Mouse (Mus musculus): ENCODE data around the gene Agap2.
"Not testable (repeated sequence)": the region's sequence is repeated elsewhere in the genome, so short reads cannot be mapped to it uniquely, and the experiment has no call there.

The Agap2 gene

DNA sequence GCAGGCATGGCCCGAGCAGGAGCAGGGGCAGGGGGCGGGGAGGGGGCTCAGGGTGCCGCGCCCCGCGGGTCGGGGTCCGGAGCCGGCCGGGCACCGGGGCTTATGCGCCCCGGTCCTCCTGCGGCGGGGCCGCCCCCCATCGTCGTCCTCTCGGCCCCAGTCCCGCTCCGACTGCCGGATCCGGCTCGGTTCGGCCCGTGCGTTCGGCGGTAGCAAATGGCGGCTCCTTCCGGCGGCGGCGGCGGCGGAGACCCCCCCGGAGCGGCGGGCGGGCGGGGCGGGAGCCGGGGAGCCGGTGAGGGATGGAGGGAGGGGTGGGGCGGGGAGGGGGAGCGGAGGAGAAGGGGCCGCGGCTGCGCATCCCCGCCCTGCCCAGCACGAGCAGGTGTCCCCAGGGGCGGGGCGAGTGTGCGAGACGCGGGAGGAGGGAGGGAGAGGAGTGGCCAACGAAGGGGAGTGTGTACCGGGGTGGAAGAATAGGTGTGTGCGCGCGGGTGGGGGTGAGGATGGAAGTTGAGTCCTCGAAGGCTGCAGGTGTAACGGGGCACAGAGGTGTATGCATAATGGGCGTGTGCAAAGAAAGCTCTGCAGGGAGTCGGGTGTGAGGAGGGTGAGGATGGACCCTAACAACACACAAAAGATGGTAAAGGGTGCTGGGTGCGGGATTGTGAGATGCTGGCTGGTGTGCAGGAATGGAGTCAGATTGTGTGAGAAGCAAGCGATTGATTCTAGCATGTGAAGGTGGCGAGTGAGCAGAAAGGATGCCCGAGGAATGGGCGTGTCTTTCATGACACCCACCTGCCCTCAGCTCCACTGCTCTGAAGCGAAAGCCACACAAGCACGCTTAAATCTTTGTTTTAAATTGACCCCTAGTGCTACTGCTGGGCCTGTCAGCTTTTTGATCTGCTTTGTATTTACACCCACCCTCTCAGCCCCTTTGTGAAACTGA is 14.8 kb upstream of the Agap2 start, which contains the start of gene March9:
Gene March9 (minus strand): TSS at position 217 of the 949 bp plus-strand sequence.
- peak; percentile 82 for DNase-seq (ENCODE audit: low spot score)

- DNase-seq (ENCODE audit: low spot score): no peak
Observed at GRCm38 (mm10) chr10:127061085-127061484, 14.0 kb upstream of the Agap2 start.

DNA sequence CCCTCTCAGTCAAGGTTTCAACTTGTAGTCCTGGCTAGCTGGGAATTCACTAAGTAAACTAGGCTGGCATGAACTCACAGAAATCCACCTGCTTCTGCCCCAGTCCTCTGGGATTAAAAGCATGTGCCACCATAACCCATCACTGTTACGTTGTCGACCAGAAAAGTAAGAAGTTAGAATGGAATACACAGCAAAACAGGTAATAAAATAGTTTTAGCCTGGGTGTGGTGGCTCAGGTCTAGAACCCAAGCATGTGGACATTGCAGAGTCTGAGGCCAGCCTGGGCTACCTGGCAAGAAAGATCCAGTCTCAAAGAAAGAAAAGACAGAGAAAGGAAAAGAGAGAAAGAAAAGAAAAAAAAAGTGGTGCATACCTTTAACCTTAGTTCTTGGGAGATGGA is 13.6 kb upstream of the Agap2 start:
- no peak for DNase-seq (ENCODE audit: low spot score)

GRCm38 (mm10) chr10:127062101-127062500 is 13.0 kb upstream of the Agap2 start:
- not testable (repeated sequence) for DNase-seq (ENCODE audit: low spot score)

DNA sequence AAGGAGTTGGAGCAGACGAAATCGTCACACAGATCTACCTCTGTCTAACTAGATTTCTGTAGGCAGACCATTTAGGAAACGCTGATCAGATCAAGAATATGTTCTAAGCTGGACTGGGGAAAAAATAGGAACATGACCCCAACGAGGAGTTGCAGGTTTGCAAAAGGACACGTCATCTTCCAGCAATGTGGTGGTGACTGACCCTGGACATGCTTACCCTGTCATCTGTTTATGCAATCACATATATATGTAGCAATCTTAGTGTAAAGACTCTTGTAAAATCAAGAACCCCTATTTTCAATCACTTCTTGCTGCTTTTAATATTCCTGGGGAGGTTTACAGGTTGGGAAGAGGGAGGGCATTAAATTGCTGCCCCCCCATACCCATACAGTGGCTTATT is 12.6 kb upstream of the Agap2 start:
- no peak for DNase-seq (ENCODE audit: low spot score)

- DNase-seq (ENCODE audit: low spot score): peak; percentile 98
Observed at GRCm38 (mm10) chr10:127063239-127063872, 11.7 kb upstream of the Agap2 start, which contains the start of gene Cdk4. TSS of gene Cdk4 (plus strand) at chr10:127063534.

GRCm38 (mm10) chr10:127063913-127064870 is 10.9 kb upstream of the Agap2 start:
- no peak for DNase-seq (ENCODE audit: low spot score)

DNA sequence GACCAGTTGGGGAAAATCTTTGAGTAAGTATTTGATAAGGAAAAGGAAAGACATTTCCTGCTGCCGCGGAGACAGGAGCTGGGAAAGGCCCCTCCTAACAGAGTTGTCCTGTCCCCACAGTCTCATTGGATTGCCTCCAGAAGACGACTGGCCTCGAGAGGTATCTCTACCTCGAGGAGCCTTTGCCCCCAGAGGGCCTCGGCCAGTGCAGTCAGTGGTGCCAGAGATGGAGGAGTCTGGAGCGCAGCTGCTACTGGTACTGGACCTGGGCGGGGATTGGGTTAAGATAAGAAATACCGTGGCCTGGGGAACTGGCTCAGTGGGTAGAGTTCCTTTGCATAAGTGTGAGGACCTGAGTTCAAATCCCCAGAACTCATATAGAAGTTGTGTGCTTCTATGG is 9.1 kb upstream of the Agap2 start:
- DNase-seq (ENCODE audit: low spot score): no peak

GRCm38 (mm10) chr10:127066519-127067018 is 8.5 kb upstream of the Agap2 start:
- no peak for DNase-seq (ENCODE audit: low spot score)

DNA sequence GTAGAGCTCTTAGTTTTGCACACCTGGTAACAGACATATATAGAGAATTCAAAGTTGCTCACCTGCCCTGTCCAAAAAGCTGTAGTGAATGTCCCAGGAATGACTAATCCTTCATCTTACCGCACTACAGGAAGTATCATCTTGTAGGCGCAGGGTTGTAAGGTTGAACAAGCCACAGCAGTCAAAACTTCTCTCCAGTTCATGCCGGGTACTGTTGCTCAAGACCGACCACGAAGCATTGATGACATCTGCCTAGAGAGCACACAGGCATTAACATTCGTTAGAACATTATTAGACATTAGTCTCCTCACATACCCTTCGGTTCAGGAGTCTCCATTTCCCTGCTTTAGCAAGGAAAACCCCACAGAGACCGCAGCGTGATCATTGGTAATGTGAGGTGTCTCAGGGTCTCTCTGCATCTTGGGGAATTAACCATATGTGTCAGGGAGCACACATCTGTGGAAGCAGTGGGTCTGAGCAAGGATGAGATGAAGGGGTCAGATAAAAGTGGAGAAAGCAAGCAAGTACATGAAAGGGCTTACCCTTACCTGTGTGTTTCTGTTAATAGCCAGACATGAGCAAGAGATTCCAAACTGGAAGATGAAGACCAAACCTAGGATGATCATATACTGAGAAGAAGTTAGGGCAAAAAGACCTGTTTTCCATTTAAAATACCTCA is 6.6 kb upstream of the Agap2 start:
- no peak for DNase-seq (ENCODE audit: low spot score)

GRCm38 (mm10) chr10:127069281-127070189 is 5.5 kb upstream of the Agap2 start:
- DNase-seq (ENCODE audit: low spot score): no peak

- peak; percentile 97 for DNase-seq (ENCODE audit: low spot score)
Observed at GRCm38 (mm10) chr10:127070190-127071121, 4.6 kb upstream of the Agap2 start, which contains the start of gene Tspan31. TSS of gene Tspan31 (minus strand) at chr10:127070264.

- no peak for DNase-seq (ENCODE audit: low spot score)
Observed at GRCm38 (mm10) chr10:127071203-127071602, 3.9 kb upstream of the Agap2 start.

DNA sequence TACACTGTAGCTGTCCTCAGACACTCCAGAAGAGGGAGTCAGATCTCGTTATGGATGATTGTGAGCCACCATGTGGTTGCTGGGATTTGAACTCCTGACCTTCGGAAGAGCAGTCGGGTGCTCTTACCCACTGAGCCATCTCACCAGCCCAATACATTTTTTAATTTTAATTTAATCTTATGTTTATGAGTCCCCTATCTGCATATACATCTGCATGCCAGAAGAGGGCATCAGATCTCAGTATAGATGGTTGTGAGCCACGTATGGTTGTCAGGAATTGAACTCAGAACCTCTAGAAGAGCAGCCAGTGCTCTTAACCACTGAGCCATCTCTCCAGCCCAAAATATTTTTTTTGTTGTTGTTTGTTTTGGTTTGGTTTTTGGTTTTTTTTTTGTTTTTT is 2.8 kb upstream of the Agap2 start:
- not testable (repeated sequence) for DNase-seq (ENCODE audit: low spot score)

DNA sequence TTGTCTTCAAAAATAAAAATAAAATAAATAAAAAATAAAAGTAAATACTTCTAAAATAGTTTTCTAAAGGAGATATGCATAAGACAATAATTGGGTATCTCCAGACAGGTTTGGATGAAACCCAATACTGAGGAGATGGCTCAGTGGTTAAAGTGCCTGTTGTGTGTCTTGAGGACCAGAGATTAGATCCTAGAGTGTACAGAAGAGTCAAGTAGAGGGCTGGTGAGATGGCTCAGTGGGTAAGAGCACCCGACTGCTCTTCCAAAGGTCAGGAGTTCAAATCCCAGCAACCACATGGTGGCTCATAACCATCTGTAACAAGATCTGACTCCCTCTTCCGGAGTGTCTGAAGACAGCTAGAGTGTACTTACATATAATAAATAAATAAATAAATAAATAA is 2.1 kb upstream of the Agap2 start:
- DNase-seq (ENCODE audit: low spot score): not testable (repeated sequence)

DNA sequence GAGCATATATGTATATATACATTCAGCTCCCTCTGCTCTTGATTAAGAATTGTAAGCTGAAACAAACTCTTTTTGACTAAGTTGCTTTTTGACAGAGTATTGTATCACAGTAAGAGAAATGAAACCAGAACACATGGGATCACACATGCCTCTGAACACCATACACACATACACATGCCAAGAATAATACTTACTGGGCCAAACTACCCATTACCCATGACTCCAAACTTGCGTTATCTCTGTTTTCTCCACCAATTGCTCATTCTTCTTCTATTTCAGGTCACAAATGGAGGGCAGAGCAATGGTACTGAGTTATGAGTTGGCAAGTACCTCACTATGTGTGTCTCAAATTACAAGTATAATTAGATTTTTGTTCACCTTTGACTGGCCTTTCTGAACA is 1.1 kb upstream of the Agap2 start:
- DNase-seq (ENCODE audit: low spot score): no peak

DNA sequence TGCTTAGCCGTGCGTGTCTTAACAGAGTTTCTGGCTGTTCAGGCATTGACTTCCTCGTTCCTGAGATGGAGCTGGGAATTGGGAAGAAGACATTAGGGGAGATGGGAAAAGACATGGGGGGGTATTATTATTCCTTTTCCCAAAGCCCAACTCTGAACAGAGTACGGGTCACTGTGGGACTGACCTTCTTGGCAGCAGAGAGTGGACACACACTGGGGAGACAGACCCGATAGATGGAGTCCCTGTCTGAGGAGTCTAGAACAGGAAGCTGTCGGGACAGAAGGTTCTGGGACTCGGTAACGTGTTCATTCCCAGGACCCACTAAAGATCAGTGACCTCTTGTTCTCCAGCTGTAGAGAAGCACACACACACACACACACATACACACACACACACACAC is 567 bp downstream of the Agap2 start:
- DNase-seq (ENCODE audit: low spot score): no peak

- DNase-seq (ENCODE audit: low spot score): no peak
Observed at GRCm38 (mm10) chr10:127076082-127076481, 998 bp downstream of the Agap2 start.

- DNase-seq (ENCODE audit: low spot score): no peak
Observed at GRCm38 (mm10) chr10:127077515-127077914, 2.4 kb downstream of the Agap2 start.
